16 mouse cellular contexts compared by ENCODE assay signal in genomic region chr2:120099263-120099662, GRCm38 (mm10). TPM values are rescaled to one million over a fixed set of nuclear protein-coding genes. Genes with fewer than 3 reads are reported as not detected.
DNase-seq lines count a peak whose midpoint lies in the region; ATAC-seq and TF ChIP-seq lines count a peak whose summit lies in the region.
"Had no signal": no experiment of that assay in that cellular context is flagged by ENCODE, and none has a peak within 500 bp of the region (broad histone marks: within the 10 kb centered on the region; RNA-seq: fewer than 3 reads in every experiment).

No protein-coding gene starts in this region.

- DNase-seq in heart, postnatal 4 days: no peak
- DNase-seq in heart, postnatal 0 days (ENCODE audit: low spot score): no peak
- DNase-seq in Muller cell, postnatal 12 days (ENCODE audit: inconsistent ontology term): no peak
- DNase-seq: cerebellum, postnatal 25 days; gastrocnemius, postnatal 14 days; left cerebral cortex, postnatal 4 days; midbrain, embryonic 14.5 days had no signal

- peak overlapping the region; percentile 36 for H3K4me2 ChIP-seq in heart, embryonic 13.5 days
- no peak overlapping the region for H3K4me2 ChIP-seq in heart, postnatal 0 days (ENCODE audit: low read depth, low read length)
- no peak overlapping the region for H3K4me2 ChIP-seq in stomach, embryonic 16.5 days (ENCODE audit: low read depth, low read length)
- H3K4me2 ChIP-seq: embryonic facial prominence, embryonic 12.5 days; hindbrain, embryonic 15.5 days; kidney, embryonic 15.5 days had no signal

- peaks cover 80% of the 10 kb centered on the region for H3K4me1 ChIP-seq in heart, embryonic 13.5 days
- peaks cover 90% of the 10 kb centered on the region for H3K4me1 ChIP-seq in megakaryocyte, embryonic 14.5 days
- peaks cover 47% of the 10 kb centered on the region for H3K4me1 ChIP-seq in heart, postnatal 0 days (ENCODE audit: control insufficient read depth, insufficient read depth)
- peaks cover 30% of the 10 kb centered on the region for H3K4me1 ChIP-seq in stomach, embryonic 16.5 days (ENCODE audit: control insufficient read depth, insufficient read depth, low read length)
- H3K4me1 ChIP-seq: hindbrain, embryonic 15.5 days had no signal

- H3K9me3 ChIP-seq in heart, embryonic 13.5 days: no peaks in the 10 kb centered on the region
- H3K9me3 ChIP-seq in megakaryocyte, embryonic 14.5 days: no peaks in the 10 kb centered on the region
- no peaks in the 10 kb centered on the region for H3K9me3 ChIP-seq in heart, postnatal 0 days (replicated peaks; ENCODE audit: control insufficient read depth, low read length)
- no peaks in the 10 kb centered on the region for H3K9me3 ChIP-seq in stomach, embryonic 16.5 days (replicated peaks; ENCODE audit: control insufficient read depth, low read length)
- H3K9me3 ChIP-seq: embryonic facial prominence, embryonic 12.5 days; hindbrain, embryonic 15.5 days; kidney, embryonic 15.5 days had no signal

- no peak for ATAC-seq in heart, embryonic 13.5 days (ENCODE audit: extremely low read depth, insufficient number of reproducible peaks, low FRiP score, low TSS enrichment)
- ATAC-seq in megakaryocyte, adult 5-6 weeks (ENCODE audit: poor library complexity, severe bottlenecking): no peak
- ATAC-seq in heart, postnatal 0 days (ENCODE audit: insufficient read depth, low read depth): no peak
- ATAC-seq in stomach, embryonic 16.5 days (ENCODE audit: insufficient read depth, low FRiP score): no peak
- ATAC-seq: CD4-positive, CD25-positive, alpha-beta regulatory T cell, adult 4 months; forebrain, embryonic 14.5 days had no signal

- WGBS in heart, embryonic 13.5 days: 54% methylated on average over 4 of the region's 4 CpGs
- 39% methylated on average over 4 of the region's 4 CpGs for WGBS in heart, postnatal 0 days
- 54% methylated on average over 4 of the region's 4 CpGs for whole genome bisulfite sequencing in stomach, embryonic 16.5 days

- H3K9ac ChIP-seq in heart, embryonic 13.5 days: peak overlapping the region; percentile 69
- H3K9ac ChIP-seq in heart, postnatal 0 days (replicated peaks; ENCODE audit: low read depth, low read length): peak overlapping the region; percentile 36; the same call in 1 of the 2 replicates
- no peak overlapping the region for H3K9ac ChIP-seq in stomach, embryonic 16.5 days (ENCODE audit: low read length)
- H3K9ac ChIP-seq: embryonic facial prominence, embryonic 12.5 days; hindbrain, embryonic 15.5 days; kidney, embryonic 15.5 days had no signal

- H3K36me3 ChIP-seq in heart, embryonic 13.5 days: peaks cover 55% of the 10 kb centered on the region
- peaks cover 89% of the 10 kb centered on the region for H3K36me3 ChIP-seq in megakaryocyte, embryonic 14.5 days (replicated peaks; ENCODE audit: low read length)
- H3K36me3 ChIP-seq in heart, postnatal 0 days (replicated peaks; ENCODE audit: control insufficient read depth, insufficient read depth, low read length): peaks cover 47% of the 10 kb centered on the region
- no peaks in the 10 kb centered on the region for H3K36me3 ChIP-seq in stomach, embryonic 16.5 days (ENCODE audit: control insufficient read depth, insufficient read depth, low read length)
- H3K36me3 ChIP-seq: embryonic facial prominence, embryonic 12.5 days; hindbrain, embryonic 15.5 days had no signal

- TF ChIP-seq CTCF in heart, postnatal 0 days (IDR thresholded peaks at IDR 0.05; ENCODE audit: low read depth): no peak

- no peak overlapping the region for H3K4me3 ChIP-seq in heart, embryonic 13.5 days
- peak overlapping the region; percentile 72 for H3K4me3 ChIP-seq in megakaryocyte, embryonic 14.5 days (replicated peaks)
- no peak overlapping the region for H3K4me3 ChIP-seq in heart, postnatal 0 days (ENCODE audit: low read depth, low read length)
- H3K4me3 ChIP-seq in stomach, embryonic 16.5 days (replicated peaks; ENCODE audit: low read length): no peak overlapping the region
- H3K4me3 ChIP-seq: embryonic facial prominence, embryonic 12.5 days; hindbrain, embryonic 15.5 days; kidney, embryonic 15.5 days had no signal

- H3K27me3 ChIP-seq in heart, embryonic 13.5 days (replicated peaks): no peaks in the 10 kb centered on the region
- H3K27me3 ChIP-seq in megakaryocyte, embryonic 14.5 days (replicated peaks): no peaks in the 10 kb centered on the region
- no peaks in the 10 kb centered on the region for H3K27me3 ChIP-seq in heart, postnatal 0 days (ENCODE audit: control insufficient read depth, insufficient read depth, low read length)
- no peaks in the 10 kb centered on the region for H3K27me3 ChIP-seq in stomach, embryonic 16.5 days (ENCODE audit: control insufficient read depth, insufficient read depth, low read length)
- H3K27me3 ChIP-seq: embryonic facial prominence, embryonic 12.5 days; hindbrain, embryonic 15.5 days; kidney, embryonic 15.5 days had no signal

- peak overlapping the region; percentile 97 for H3K27ac ChIP-seq in heart, embryonic 13.5 days (replicated peaks)
- H3K27ac ChIP-seq in heart, postnatal 0 days (ENCODE audit: low read depth): peak overlapping the region; percentile 94
- peak overlapping the region; percentile 78 for H3K27ac ChIP-seq in stomach, embryonic 16.5 days (ENCODE audit: low read length)
- H3K27ac ChIP-seq: embryonic facial prominence, embryonic 12.5 days; hindbrain, embryonic 15.5 days; kidney, embryonic 15.5 days had no signal

- TF ChIP-seq EP300 in heart, postnatal 0 days (IDR thresholded peaks at IDR 0.05; ENCODE audit: low read depth): no peak

RNA-seq across cellular contexts. Expression of gene Ehd4, which starts 55.1 kb away (rescaled TPM):
- 164 and 183 TPM in 2 replicates for polyA plus RNA-seq in heart, embryonic 13.5 days (2015; fragmentation: Nextera tagmentation; extraction: Ambion mirVana)
- total RNA-seq in heart, postnatal 4 days (2021): 100 to 1,000 TPM; 461 to 503 TPM
- 55.8 and 61.8 TPM in 2 replicates for polyA plus RNA-seq in megakaryocyte, embryonic 14.5 days (2012; ENCODE audit: insufficient read depth, low replicate concordance)
- total RNA-seq in megakaryocyte, adult 5-6 weeks (2015): 50.9 and 56.7 TPM in 2 replicates
- 77.5 and 92.9 TPM in 2 replicates for total RNA-seq in megakaryocyte, adult 5-6 weeks (2017)
- total RNA-seq in heart, postnatal 0 days (2014; rRNA removed; ENCODE audit: low replicate concordance): 231 and 250 TPM in 2 replicates
- 438 and 547 TPM in 2 replicates for polyA plus RNA-seq in heart, postnatal 0 days (2015; fragmentation: Nextera tagmentation; extraction: Ambion mirVana)
- polyA plus RNA-seq in stomach, embryonic 16.5 days (2015; fragmentation: Nextera tagmentation; extraction: Ambion mirVana): 46.5 and 55.0 TPM in 2 replicates
